Mouse (Mus musculus): ENCODE results near the gene Uck1. TPM values are rescaled to one million over a fixed set of nuclear protein-coding genes. Genes with fewer than 3 reads are reported as not detected.

The Uck1 gene
- polyA plus RNA-seq, 1 experiment from 2014 or later, result 44.2 TPM

GRCm38 (mm10) chr2:32218541-32219334 lies 41.2 kb downstream of the Uck1 start:
- ATAC-seq (ENCODE audit: insufficient number of reproducible peaks, low FRiP score), result no peak
- H3K4me2 ChIP-seq, result no peak overlapping the region
- 86% methylated on average over 11 of the region's 11 CpGs for WGBS
- no peaks in the 10 kb centered on the region for H3K27me3 ChIP-seq (replicated peaks)
- H3K4me3 ChIP-seq, result no peak overlapping the region
- peaks cover 100% of the 10 kb centered on the region for H3K36me3 ChIP-seq
- no peaks in the 10 kb centered on the region for H3K4me1 ChIP-seq (replicated peaks)
- no peak overlapping the region for H3K27ac ChIP-seq (ENCODE audit: poor library complexity, severe bottlenecking)
- H3K9ac ChIP-seq, result no peak overlapping the region
- H3K9me3 ChIP-seq (replicated peaks), result no peaks in the 10 kb centered on the region

GRCm38 (mm10) chr2:32218113-32218512 lies 41.8 kb downstream of the Uck1 start:
- ATAC-seq (ENCODE audit: insufficient number of reproducible peaks, low FRiP score), result no peak
- WGBS, result 86% methylated on average over 5 of the region's 5 CpGs

GRCm38 (mm10) chr2:32217656-32218055 lies 42.3 kb downstream of the Uck1 start:
- H3K27ac ChIP-seq (ENCODE audit: poor library complexity, severe bottlenecking), result no peak overlapping the region
- H3K9ac ChIP-seq, result no peak overlapping the region
- 83% methylated on average over 8 of the region's 8 CpGs for WGBS
- no peak overlapping the region for H3K4me3 ChIP-seq
- no peaks in the 10 kb centered on the region for H3K9me3 ChIP-seq (replicated peaks)
- no peak overlapping the region for H3K4me2 ChIP-seq
- no peaks in the 10 kb centered on the region for H3K27me3 ChIP-seq (replicated peaks)
- no peaks in the 10 kb centered on the region; the same call in 1 of the 2 replicates for H3K4me1 ChIP-seq (replicated peaks)
- no peak for ATAC-seq (ENCODE audit: insufficient number of reproducible peaks, low FRiP score)
- H3K36me3 ChIP-seq, result peaks cover 100% of the 10 kb centered on the region

More at GRCm38 (mm10) chr2:32218113-32218512, 41.8 kb downstream of the Uck1 start:
- Histone ChIP-seq H3K9me3 (replicated peaks) (no peaks in the 10 kb centered on the region), H3K9ac (no peak overlapping the region), H3K4me3 (no peak overlapping the region), H3K4me1 (replicated peaks) (no peaks in the 10 kb centered on the region; the same call in 1 of the 2 replicates), H3K27ac (ENCODE audit: poor library complexity, severe bottlenecking) (no peak overlapping the region), H3K27me3 (replicated peaks) (no peaks in the 10 kb centered on the region), H3K4me2 (no peak overlapping the region), H3K36me3 (peaks cover 100% of the 10 kb centered on the region)

- H3K27me3 ChIP-seq (replicated peaks), result no peaks in the 10 kb centered on the region
- no peak for ATAC-seq (ENCODE audit: insufficient number of reproducible peaks, low FRiP score)
- WGBS, result 86% methylated on average over 10 of the region's 10 CpGs
- H3K36me3 ChIP-seq, result peaks cover 100% of the 10 kb centered on the region
- H3K9me3 ChIP-seq (replicated peaks), result no peaks in the 10 kb centered on the region
- H3K4me3 ChIP-seq, result no peak overlapping the region
- H3K27ac ChIP-seq (ENCODE audit: poor library complexity, severe bottlenecking), result no peak overlapping the region
- no peaks in the 10 kb centered on the region; the same call in 1 of the 2 replicates for H3K4me1 ChIP-seq (replicated peaks)
- H3K4me2 ChIP-seq, result no peak overlapping the region
- no peak overlapping the region for H3K9ac ChIP-seq
Measured at GRCm38 (mm10) chr2:32216506-32216905, 43.5 kb downstream of the Uck1 start.

- 90% methylated on average over 10 of the region's 10 CpGs for WGBS
- H3K27me3 ChIP-seq (replicated peaks), result no peaks in the 10 kb centered on the region
- H3K27ac ChIP-seq (ENCODE audit: poor library complexity, severe bottlenecking), result no peak overlapping the region
- H3K4me2 ChIP-seq, result no peak overlapping the region
- ATAC-seq (ENCODE audit: insufficient number of reproducible peaks, low FRiP score), result no peak
- peaks cover 99% of the 10 kb centered on the region for H3K36me3 ChIP-seq
- H3K9ac ChIP-seq, result no peak overlapping the region
- no peaks in the 10 kb centered on the region; the same call in 1 of the 2 replicates for H3K4me1 ChIP-seq (replicated peaks)
- no peaks in the 10 kb centered on the region for H3K9me3 ChIP-seq (replicated peaks)
- H3K4me3 ChIP-seq, result no peak overlapping the region
Measured at GRCm38 (mm10) chr2:32215576-32215975, 44.4 kb downstream of the Uck1 start.

GRCm38 (mm10) chr2:32213000-32213399 lies 47.0 kb downstream of the Uck1 start:
- peaks cover 99% of the 10 kb centered on the region for H3K36me3 ChIP-seq
- no peak overlapping the region for H3K27ac ChIP-seq (ENCODE audit: poor library complexity, severe bottlenecking)
- WGBS, result 64% methylated on average over 10 of the region's 10 CpGs
- no peak for ATAC-seq (ENCODE audit: insufficient number of reproducible peaks, low FRiP score)
- H3K4me1 ChIP-seq (replicated peaks), result no peaks in the 10 kb centered on the region; the same call in 1 of the 2 replicates
- H3K9me3 ChIP-seq (replicated peaks), result no peaks in the 10 kb centered on the region
- no peak overlapping the region for H3K4me2 ChIP-seq
- H3K4me3 ChIP-seq, result no peak overlapping the region
- H3K9ac ChIP-seq, result no peak overlapping the region
- H3K27me3 ChIP-seq (replicated peaks), result no peaks in the 10 kb centered on the region

GRCm38 (mm10) chr2:32211689-32212088 lies 48.3 kb downstream of the Uck1 start:
- Histone ChIP-seq H3K27ac (ENCODE audit: poor library complexity, severe bottlenecking) (no peak overlapping the region), H3K9ac (no peak overlapping the region), H3K4me3 (no peak overlapping the region), H3K9me3 (replicated peaks) (no peaks in the 10 kb centered on the region), H3K36me3 (peaks cover 99% of the 10 kb centered on the region), H3K4me2 (no peak overlapping the region), H3K27me3 (replicated peaks) (no peaks in the 10 kb centered on the region), H3K4me1 (replicated peaks) (no peaks in the 10 kb centered on the region; the same call in 1 of the 2 replicates)
- ATAC-seq (ENCODE audit: insufficient number of reproducible peaks, low FRiP score), result no peak
- WGBS, result 87% methylated on average over 8 of the region's 8 CpGs

- ATAC-seq (ENCODE audit: insufficient number of reproducible peaks, low FRiP score), result no peak
- Histone ChIP-seq H3K4me1 (replicated peaks) (no peaks in the 10 kb centered on the region), H3K4me2 (no peak overlapping the region), H3K4me3 (no peak overlapping the region), H3K9me3 (replicated peaks) (no peaks in the 10 kb centered on the region), H3K36me3 (peaks cover 98% of the 10 kb centered on the region), H3K9ac (no peak overlapping the region), H3K27ac (ENCODE audit: poor library complexity, severe bottlenecking) (no peak overlapping the region), H3K27me3 (replicated peaks) (no peaks in the 10 kb centered on the region)
- 92% methylated on average over 1 of the region's 1 CpGs for WGBS
Measured at GRCm38 (mm10) chr2:32207682-32208081, 52.3 kb downstream of the Uck1 start.

Other genes with a start within 250 kb of the Uck1 start
- 48.1 and 50.7 TPM in 2 replicates for gene Fam78a, start 175.3 kb downstream of the Uck1 start, polyA plus RNA-seq (2016; fragmentation: Nextera tagmentation; extraction: Ambion mirVana)
- gene Plpp7, start 164.6 kb downstream of the Uck1 start, polyA plus RNA-seq (2016; fragmentation: Nextera tagmentation; extraction: Ambion mirVana), result 11.4 and 13.6 TPM in 2 replicates
- gene Prrc2b, start 109.1 kb downstream of the Uck1 start, polyA plus RNA-seq (2016; fragmentation: Nextera tagmentation; extraction: Ambion mirVana), result 54.7 and 66.5 TPM in 2 replicates
- gene Pomt1, start 23.6 kb downstream of the Uck1 start, polyA plus RNA-seq (2016; fragmentation: Nextera tagmentation; extraction: Ambion mirVana), result 16.6 and 18.3 TPM in 2 replicates
- 28.4 and 30.7 TPM in 2 replicates for gene Golga2, start 27.2 kb upstream of the Uck1 start, polyA plus RNA-seq (2016; fragmentation: Nextera tagmentation; extraction: Ambion mirVana)
- 284 and 317 TPM in 2 replicates for gene Swi5, start 27.9 kb upstream of the Uck1 start, polyA plus RNA-seq (2016; fragmentation: Nextera tagmentation; extraction: Ambion mirVana)
- 40.5 and 42.2 TPM in 2 replicates for gene Ciz1, start 92.2 kb upstream of the Uck1 start, polyA plus RNA-seq (2016; fragmentation: Nextera tagmentation; extraction: Ambion mirVana)
- gene Dnm1, start 93.2 kb upstream of the Uck1 start, polyA plus RNA-seq (2016; fragmentation: Nextera tagmentation; extraction: Ambion mirVana), result 6.2 and 7.6 TPM in 2 replicates
- 48.2 and 48.9 TPM in 2 replicates for gene 1110008P14Rik, start 121.8 kb upstream of the Uck1 start, polyA plus RNA-seq (2016; fragmentation: Nextera tagmentation; extraction: Ambion mirVana)
- 0.14 and 0.38 TPM in 2 replicates for gene Lcn2, start 128.1 kb upstream of the Uck1 start, polyA plus RNA-seq (2016; fragmentation: Nextera tagmentation; extraction: Ambion mirVana)
- gene Ptges2, start 135.7 kb upstream of the Uck1 start, polyA plus RNA-seq (2016; fragmentation: Nextera tagmentation; extraction: Ambion mirVana), result 39.9 and 44.9 TPM in 2 replicates
- gene Naif1, start 190.3 kb upstream of the Uck1 start, polyA plus RNA-seq (2016; fragmentation: Nextera tagmentation; extraction: Ambion mirVana), result 4.7 and 5.4 TPM in 2 replicates
- gene Slc25a25, start 191.3 kb upstream of the Uck1 start, polyA plus RNA-seq (2016; fragmentation: Nextera tagmentation; extraction: Ambion mirVana), result 13.0 and 14.3 TPM in 2 replicates

All from heart, embryonic 12.5 days (tissue).